Mouse (Mus musculus) forebrain, embryonic 13.5 days (tissue): ENCODE data around the gene Npb. TPM values are rescaled to one million over a fixed set of nuclear protein-coding genes. Genes with fewer than 3 reads are reported as not detected.
A peak's percentile ranks its signal among the peaks of the same experiment; 100 is the strongest.

Experiments used
- ATAC-seq: fragments of 200-750 bp; cut with Nextera tagmentation; 2 replicates; pipeline ENCODE4 v1.8.0; 2017
- H3K27ac ChIP-seq: fragments of 300-500 bp; sonication (generic); 2 replicates; pipeline ENCODE4 v1.5.1; 2015; ENCODE audit warnings: inconsistent platforms, mild to moderate bottlenecking, moderate library complexity
- H3K27me3 ChIP-seq: fragments of 300-500 bp; sonication (generic); 2 replicates; pipeline ENCODE4 v1.6.1; 2015; ENCODE audit warnings: mild to moderate bottlenecking, inconsistent platforms
- H3K36me3 ChIP-seq: fragments of 300-500 bp; sonication (generic); 2 replicates; pipeline ENCODE4 v1.6.1; 2015; ENCODE audit warnings: mild to moderate bottlenecking, inconsistent platforms; ENCODE audit not compliant: poor library complexity, severe bottlenecking
- H3K4me1 ChIP-seq: fragments of 300-500 bp; sonication (generic); 2 replicates; pipeline ENCODE4 v1.6.1; 2015; ENCODE audit warnings: inconsistent platforms
- H3K4me2 ChIP-seq: fragments of 300-500 bp; sonication (generic); 2 replicates; pipeline ENCODE4 v1.6.1; 2015; ENCODE audit warnings: inconsistent platforms, mild to moderate bottlenecking, moderate library complexity
- H3K4me3 ChIP-seq: fragments of 300-500 bp; sonication (generic); 2 replicates; pipeline ENCODE4 v1.5.1; 2015; ENCODE audit warnings: mild to moderate bottlenecking, inconsistent platforms
- H3K9ac ChIP-seq: fragments of 300-500 bp; sonication (generic); 2 replicates; pipeline ENCODE4 v1.6.1; 2015; ENCODE audit warnings: mild to moderate bottlenecking, inconsistent platforms
- H3K9me3 ChIP-seq: fragments of 300-500 bp; sonication (generic); replicated peaks from 2 replicates; pipeline ENCODE4 v1.6.1; 2016; ENCODE audit warnings: inconsistent platforms
- WGBS: fragments of 180-500 bp; shearing (Covaris S2); methylation state at CpG from one replicate; pipeline ENCODE4 v1.1.7; 2015; 5-methylcytosine and 5-hydroxymethylcytosine counted together
- polyA plus RNA-seq: library from polyadenylated mRNA; unstranded; fragments of >200 nt; fragmentation: Nextera tagmentation; extraction: Ambion mirVana; gene quantifications from 2 replicates; pipeline ENCODE4 v1.2.1, GENCODE M21; 2015

The Npb gene
- polyA plus RNA-seq, 1 experiment from 2014 or later = not detected

- H3K9ac ChIP-seq = no peak overlapping the region
- H3K9me3 ChIP-seq = no peaks in the 10 kb centered on the region
- no peak overlapping the region for H3K4me3 ChIP-seq
- no peak overlapping the region for H3K27ac ChIP-seq
- peaks cover 17% of the 10 kb centered on the region for H3K27me3 ChIP-seq
- 83% methylated on average over 4 of the region's 4 CpGs for WGBS
- H3K4me2 ChIP-seq = no peak overlapping the region
- H3K36me3 ChIP-seq = peaks cover 82% of the 10 kb centered on the region
- peaks cover 12% of the 10 kb centered on the region for H3K4me1 ChIP-seq
- no peak for ATAC-seq
Measured at GRCm38 (mm10) chr11:120606764-120607163, 1.5 kb upstream of the Npb start.

DNA sequence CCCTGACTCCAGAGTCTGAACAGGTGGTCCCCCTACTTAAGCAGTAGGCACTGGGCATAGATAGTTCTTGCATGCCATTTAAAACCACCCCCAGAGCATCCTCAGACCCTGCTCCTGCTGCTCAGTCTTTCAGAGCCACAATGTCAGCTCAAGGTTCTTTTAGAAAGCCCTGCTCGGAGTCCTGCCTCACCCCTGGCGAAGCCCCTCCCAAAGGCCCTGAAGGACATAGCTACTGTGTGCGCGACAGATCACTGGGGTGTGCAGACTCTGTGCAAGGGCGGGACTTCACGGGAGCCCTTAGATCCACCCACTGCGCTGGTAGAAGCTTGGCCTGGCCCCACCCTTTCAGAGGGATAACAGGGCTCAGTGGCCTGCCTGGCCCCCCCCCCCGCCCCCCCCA is 973 bp downstream of the Npb start:
- Histone ChIP-seq H3K4me2 (no peak overlapping the region), H3K4me1 (peaks cover 12% of the 10 kb centered on the region), H3K9me3 (no peaks in the 10 kb centered on the region), H3K36me3 (peaks cover 83% of the 10 kb centered on the region), H3K27me3 (peaks cover 17% of the 10 kb centered on the region), H3K9ac (no peak overlapping the region), H3K27ac (no peak overlapping the region), H3K4me3 (no peak overlapping the region)
- WGBS = 38% methylated on average over 8 of the region's 8 CpGs
- ATAC-seq = no peak

GRCm38 (mm10) chr11:120610477-120611046 is 2.3 kb downstream of the Npb start:
- Histone ChIP-seq H3K9me3 (no peaks in the 10 kb centered on the region), H3K4me1 (peaks cover 12% of the 10 kb centered on the region), H3K27ac (no peak overlapping the region), H3K4me3 (no peak overlapping the region), H3K9ac (no peak overlapping the region), H3K27me3 (peaks cover 17% of the 10 kb centered on the region), H3K36me3 (peaks cover 79% of the 10 kb centered on the region), H3K4me2 (no peak overlapping the region)
- no peak for ATAC-seq
- 73% methylated on average over 9 of the region's 9 CpGs for WGBS

DNA sequence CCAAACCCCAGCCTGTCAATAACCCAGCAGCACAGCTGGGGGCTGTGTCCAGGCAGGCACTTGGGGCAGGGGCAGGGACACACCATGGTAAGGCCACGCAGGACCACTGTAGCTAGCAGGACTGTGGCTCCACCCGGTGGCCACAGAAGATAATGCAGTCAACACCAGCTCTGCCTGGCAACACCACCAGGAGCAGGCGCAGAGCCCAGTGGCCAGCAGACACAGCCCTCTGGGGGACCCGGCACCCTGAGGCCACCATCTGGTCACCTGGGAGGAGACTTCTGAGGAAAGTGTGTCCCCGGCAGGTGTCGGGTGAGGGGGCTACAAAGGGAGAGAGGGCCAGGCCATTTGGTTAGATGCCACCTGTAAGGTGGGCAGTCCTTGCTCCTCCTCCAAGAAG is 4.5 kb downstream of the Npb start:
- Histone ChIP-seq H3K36me3 (peaks cover 61% of the 10 kb centered on the region), H3K27ac (no peak overlapping the region), H3K27me3 (peaks cover 14% of the 10 kb centered on the region), H3K9me3 (no peaks in the 10 kb centered on the region), H3K4me3 (no peak overlapping the region), H3K9ac (no peak overlapping the region), H3K4me2 (no peak overlapping the region), H3K4me1 (peaks cover 30% of the 10 kb centered on the region)
- ATAC-seq = 0 out of 2 replicates have a peak, but pooled peaks have one; percentile 16
- WGBS = 42% methylated on average over 6 of the region's 6 CpGs

DNA sequence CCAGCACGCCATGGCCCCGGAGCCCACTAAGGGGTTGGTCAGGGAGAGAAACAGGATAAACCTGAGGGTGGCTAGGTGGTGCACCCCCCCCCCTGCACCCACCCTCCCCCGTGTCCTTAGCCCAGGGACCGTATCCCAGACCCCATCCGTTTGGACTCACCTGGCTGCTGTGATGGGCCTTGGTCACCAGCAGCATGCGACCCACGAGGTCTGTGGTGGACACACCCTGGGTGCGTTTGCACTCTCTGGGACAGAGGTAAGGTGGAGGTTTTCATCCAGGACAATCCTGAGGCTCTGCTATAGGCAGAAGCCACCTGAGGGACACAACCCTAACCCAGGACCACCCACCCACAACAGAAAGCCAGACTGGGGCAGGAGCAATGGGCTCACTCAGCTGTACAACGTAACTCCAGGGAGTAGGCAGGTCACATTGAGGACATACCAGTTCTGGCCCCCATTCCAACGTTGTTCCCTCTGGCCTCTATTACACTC is 5.2 kb downstream of the Npb start:
- Histone ChIP-seq H3K27me3 (peaks cover 8% of the 10 kb centered on the region), H3K27ac (no peak overlapping the region), H3K9me3 (no peaks in the 10 kb centered on the region), H3K9ac (no peak overlapping the region), H3K4me2 (no peak overlapping the region), H3K4me1 (peaks cover 26% of the 10 kb centered on the region), H3K36me3 (peaks cover 66% of the 10 kb centered on the region), H3K4me3 (no peak overlapping the region)
- WGBS = 95% methylated on average over 10 of the region's 10 CpGs
- no peak for ATAC-seq

GRCm38 (mm10) chr11:120613976-120614375 is 5.7 kb downstream of the Npb start:
- no peak overlapping the region for H3K4me3 ChIP-seq
- peaks cover 22% of the 10 kb centered on the region for H3K4me1 ChIP-seq
- 0 out of 2 replicates have a peak, but pooled peaks cover 4% of the 10 kb centered on the region for H3K27me3 ChIP-seq
- ATAC-seq = no peak
- H3K36me3 ChIP-seq = peaks cover 71% of the 10 kb centered on the region
- H3K9ac ChIP-seq = no peak overlapping the region
- H3K9me3 ChIP-seq = no peaks in the 10 kb centered on the region
- WGBS = 88% methylated on average over 8 of the region's 8 CpGs
- H3K27ac ChIP-seq = no peak overlapping the region
- H3K4me2 ChIP-seq = no peak overlapping the region

- no peak overlapping the region for H3K9ac ChIP-seq
- peaks cover 18% of the 10 kb centered on the region for H3K4me1 ChIP-seq
- no peak overlapping the region for H3K4me2 ChIP-seq
- no peak overlapping the region for H3K27ac ChIP-seq
- no peaks in the 10 kb centered on the region for H3K9me3 ChIP-seq
- H3K4me3 ChIP-seq = no peak overlapping the region
- H3K36me3 ChIP-seq = peaks cover 72% of the 10 kb centered on the region
- WGBS = 92% methylated on average over 6 of the region's 6 CpGs
- no peak for ATAC-seq
- no peaks in the 10 kb centered on the region for H3K27me3 ChIP-seq
Measured at GRCm38 (mm10) chr11:120615167-120615566, 6.9 kb downstream of the Npb start.

- Histone ChIP-seq H3K4me1 (peaks cover 18% of the 10 kb centered on the region), H3K9ac (no peak overlapping the region), H3K4me2 (peak overlapping the region; percentile 88; the same call in 1 of the 2 replicates), H3K36me3 (peaks cover 72% of the 10 kb centered on the region), H3K4me3 (no peak overlapping the region), H3K27ac (no peak overlapping the region), H3K27me3 (no peaks in the 10 kb centered on the region), H3K9me3 (no peaks in the 10 kb centered on the region)
- 92% methylated on average over 11 of the region's 11 CpGs for WGBS
- no peak for ATAC-seq
Measured at GRCm38 (mm10) chr11:120615606-120616203, 7.4 kb downstream of the Npb start.

DNA sequence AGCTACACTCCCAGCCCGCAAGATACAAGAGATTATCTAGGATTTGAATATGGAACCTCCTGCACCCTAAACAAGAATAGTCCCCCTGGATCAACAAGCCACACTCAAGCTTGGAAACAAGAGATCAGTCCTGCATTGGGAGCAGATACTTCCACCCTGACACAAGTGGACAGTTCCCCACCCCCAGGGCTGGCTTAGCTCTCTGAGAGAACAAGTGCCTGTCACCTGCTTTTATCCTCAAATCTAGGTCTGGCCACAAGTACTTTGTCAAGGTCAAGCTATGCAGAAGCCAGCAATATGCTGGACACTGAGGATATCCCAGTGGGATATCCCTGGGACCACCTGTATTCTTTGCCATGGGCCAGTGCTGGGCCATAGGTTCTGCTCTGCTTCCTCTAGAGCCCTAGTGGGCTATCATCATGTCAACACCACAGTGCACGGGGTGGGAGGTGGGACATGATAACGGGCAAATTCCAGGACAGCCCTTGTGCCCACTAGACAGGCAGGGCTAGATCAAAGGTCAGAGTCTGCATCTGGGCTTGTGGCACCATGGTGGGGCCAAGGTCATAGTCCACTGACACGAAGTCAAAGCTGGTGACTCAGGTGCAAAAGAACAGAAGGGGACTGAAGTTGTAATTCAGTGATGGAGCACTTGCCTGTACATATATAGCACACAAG is 8.5 kb downstream of the Npb start:
- Histone ChIP-seq H3K4me2 (peak overlapping the region; percentile 88), H3K4me1 (peaks cover 18% of the 10 kb centered on the region), H3K27me3 (no peaks in the 10 kb centered on the region), H3K9me3 (no peaks in the 10 kb centered on the region), H3K9ac (peak overlapping the region; percentile 87), H3K27ac (peak overlapping the region; percentile 73; the same call in 1 of the 2 replicates), H3K36me3 (peaks cover 72% of the 10 kb centered on the region), H3K4me3 (peak overlapping the region; percentile 85)
- WGBS = 56% methylated on average over 4 of the region's 4 CpGs
- ATAC-seq = no peak

DNA sequence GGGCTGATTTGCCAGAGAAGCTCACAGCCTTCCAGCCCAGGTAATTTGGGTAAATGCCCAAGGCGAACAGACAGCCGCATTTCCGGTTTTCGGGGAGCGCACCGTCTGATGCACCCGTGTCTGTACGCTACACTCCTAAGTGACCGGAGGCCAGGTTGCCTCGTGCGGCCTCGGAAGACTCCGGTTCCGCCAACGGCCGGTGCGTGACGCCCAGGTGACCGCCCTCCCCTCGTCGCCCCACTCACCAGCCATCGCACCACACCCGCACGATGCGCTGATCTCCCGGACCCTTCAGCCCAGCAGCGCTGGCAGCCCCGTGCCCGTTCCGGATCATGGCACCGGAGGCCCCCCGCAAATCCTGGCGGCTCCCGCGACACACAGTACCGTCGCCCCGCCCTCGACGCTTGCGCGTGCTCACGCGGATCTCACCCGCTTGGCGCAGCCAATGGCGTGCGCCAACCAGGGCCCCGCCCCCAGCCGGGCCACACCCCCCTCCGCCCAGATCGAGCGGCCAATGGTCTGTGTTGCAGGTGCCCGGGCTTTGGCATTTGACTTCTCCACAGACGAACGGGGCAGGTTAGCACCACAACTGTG is 9.3 kb downstream of the Npb start, which contains the start of gene Pcyt2:
Gene Pcyt2 (minus strand): TSS at position 418 of the 594 bp plus-strand sequence.
- peak; percentile 95 for ATAC-seq
- Histone ChIP-seq H3K4me3 (peak within 1 kb of the TSS; percentile 85), H3K9me3 (no peaks in the 10 kb centered on the region), H3K9ac (peak within 1 kb of the TSS; percentile 87), H3K36me3 (peaks cover 71% of the 10 kb centered on the region), H3K4me2 (peak within 1 kb of the TSS; percentile 88), H3K27me3 (no peaks in the 10 kb centered on the region), H3K4me1 (peaks cover 18% of the 10 kb centered on the region), H3K27ac (peak within 1 kb of the TSS; percentile 73)
- under 1% methylated on average over 56 of the region's 56 CpGs for WGBS

DNA sequence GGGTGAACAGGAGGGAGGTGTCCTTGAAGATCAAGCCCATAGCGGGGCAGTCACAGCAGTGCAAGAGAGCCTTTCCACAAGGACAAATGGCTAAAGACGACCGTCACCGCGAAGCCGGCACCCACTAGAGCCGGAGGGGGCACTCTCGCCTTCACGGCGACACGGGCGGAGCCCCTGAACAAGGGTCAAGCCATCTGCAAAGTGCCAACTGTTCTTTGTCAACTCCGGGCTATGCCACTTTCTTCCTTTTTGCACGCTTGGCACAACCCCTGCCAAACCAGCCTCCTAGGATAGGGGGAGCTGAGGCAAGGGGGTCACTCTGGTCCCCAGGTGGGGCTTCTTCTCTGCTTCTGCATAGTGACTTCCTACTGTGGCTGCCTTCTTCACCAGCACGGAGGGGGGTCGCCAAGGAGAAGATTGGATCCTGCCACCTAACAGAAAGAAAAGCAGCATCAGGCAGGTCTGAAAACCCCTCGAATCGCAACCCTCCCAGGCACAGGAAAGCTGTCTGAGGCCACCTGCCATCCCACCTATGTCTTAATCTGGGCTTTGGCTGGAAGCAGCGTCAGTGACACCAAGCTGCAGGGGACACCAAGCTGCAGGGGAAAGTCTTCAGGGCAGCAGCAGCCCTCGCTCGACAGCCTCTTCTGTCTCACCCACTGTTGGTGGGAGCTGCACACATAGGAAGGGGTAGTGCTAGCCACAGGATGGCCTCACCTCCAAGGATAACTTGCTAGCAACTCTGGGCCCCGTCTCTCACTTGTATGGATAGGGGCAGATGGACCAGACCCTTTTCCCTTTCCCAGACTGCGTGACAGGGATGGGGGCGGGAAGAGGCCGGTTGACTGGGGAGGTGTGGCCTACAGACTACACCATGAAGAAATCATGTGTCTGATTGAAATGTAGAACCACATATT is 10.6 kb downstream of the Npb start:
- H3K4me3 ChIP-seq = no peak overlapping the region
- H3K9me3 ChIP-seq = no peaks in the 10 kb centered on the region
- WGBS = 96% methylated on average over 25 of the region's 25 CpGs
- peak overlapping the region; percentile 73; the same call in 1 of the 2 replicates for H3K27ac ChIP-seq
- H3K27me3 ChIP-seq = no peaks in the 10 kb centered on the region
- no peak for ATAC-seq
- peaks cover 67% of the 10 kb centered on the region for H3K36me3 ChIP-seq
- no peak overlapping the region for H3K9ac ChIP-seq
- peaks cover 26% of the 10 kb centered on the region for H3K4me1 ChIP-seq
- no peak overlapping the region for H3K4me2 ChIP-seq
